Mouse (Mus musculus) G1E-ER4 (cell line): Measurements from ENCODE around the gene Batf. TPM values are rescaled to one million over a fixed set of nuclear protein-coding genes. Genes with fewer than 3 reads are reported as not detected.

Source experiments
- GATA1 ChIP-seq: IDR thresholded peaks from one replicate; pipeline ENCODE4 v1.8.0; 2012; ENCODE audit warnings: low read length, inconsistent platforms
- polyA plus RNA-seq: library from polyadenylated mRNA; stranded (reverse); fragments of >175 nt; gene quantifications from 2 replicates; pipeline ENCODE4 v1.2.3, GENCODE M21; 2012

Batf gene
- polyA plus RNA-seq, 1 experiment = not detected

GRCm38 (mm10) chr12:85705002-85705830, 18.7 kb downstream of the Batf start:
- TF ChIP-seq GATA1 = no peak

- no peak for TF ChIP-seq GATA1
Observed at GRCm38 (mm10) chr12:85705831-85706530, 19.5 kb downstream of the Batf start.

- TF ChIP-seq GATA1 = no peak
Observed at GRCm38 (mm10) chr12:85706906-85707305, 20.4 kb downstream of the Batf start.

- TF ChIP-seq GATA1 = no peak
Observed at GRCm38 (mm10) chr12:85707391-85707790, 20.9 kb downstream of the Batf start.

GRCm38 (mm10) chr12:85708556-85708955, 22.1 kb downstream of the Batf start:
- no peak for TF ChIP-seq GATA1

GRCm38 (mm10) chr12:85710695-85711094, 24.2 kb downstream of the Batf start:
- TF ChIP-seq GATA1 = no peak

GRCm38 (mm10) chr12:85712587-85712986, 26.1 kb downstream of the Batf start:
- no peak for TF ChIP-seq GATA1

GRCm38 (mm10) chr12:85714126-85714525, 27.7 kb downstream of the Batf start:
- TF ChIP-seq GATA1 = no peak

- no peak for TF ChIP-seq GATA1
Observed at GRCm38 (mm10) chr12:85725306-85725705, 38.8 kb downstream of the Batf start.

GRCm38 (mm10) chr12:85726729-85727397, 40.4 kb downstream of the Batf start:
- TF ChIP-seq GATA1 = no peak

GRCm38 (mm10) chr12:85728181-85728580, 41.7 kb downstream of the Batf start:
- no peak for TF ChIP-seq GATA1

- no peak for TF ChIP-seq GATA1
Observed at GRCm38 (mm10) chr12:85729022-85729944, 42.8 kb downstream of the Batf start.

- no peak for TF ChIP-seq GATA1
Observed at GRCm38 (mm10) chr12:85729945-85730290, 43.4 kb downstream of the Batf start.

- TF ChIP-seq GATA1 = no peak
Observed at GRCm38 (mm10) chr12:85736203-85736602, 49.7 kb downstream of the Batf start.

- TF ChIP-seq GATA1 = no peak
Observed at GRCm38 (mm10) chr12:85736960-85737359, 50.5 kb downstream of the Batf start.
